Mouse (Mus musculus) embryo, embryonic 9.5 days (tissue): ENCODE measurements at regions not wholly inside any gene's neighbourhood (a gene's known extent, or its start where the extent isn't known, plus 50 kb on each side); places are given as distances from the start of the nearest gene placed in this dataset.

Experiments used
- DNase-seq: peaks from one replicate; pipeline ENCODE4 v3.0.0-alpha.2; 2017; ENCODE audit errors: extremely low spot score

DNA sequence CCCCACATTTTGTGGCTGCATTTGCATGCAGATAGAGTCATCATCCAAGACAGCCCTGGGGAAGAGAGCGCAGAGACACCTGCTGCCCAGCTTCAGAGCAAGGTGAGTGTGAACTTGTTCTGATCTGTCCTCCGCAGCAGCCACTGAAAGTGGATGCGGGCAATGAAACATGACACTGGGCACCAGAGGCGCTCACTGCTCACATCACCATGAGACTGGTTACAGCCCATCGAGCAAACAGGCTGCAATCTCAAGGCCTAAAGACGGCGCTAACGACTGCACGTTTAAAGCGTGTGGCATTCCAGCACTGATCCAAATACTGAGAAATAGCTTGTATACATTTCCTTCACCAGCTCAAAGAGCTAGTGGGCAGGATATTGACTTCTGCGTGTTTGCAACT, 65.8 kb downstream of the Barhl2 start:
- no peak for DNase-seq

DNA sequence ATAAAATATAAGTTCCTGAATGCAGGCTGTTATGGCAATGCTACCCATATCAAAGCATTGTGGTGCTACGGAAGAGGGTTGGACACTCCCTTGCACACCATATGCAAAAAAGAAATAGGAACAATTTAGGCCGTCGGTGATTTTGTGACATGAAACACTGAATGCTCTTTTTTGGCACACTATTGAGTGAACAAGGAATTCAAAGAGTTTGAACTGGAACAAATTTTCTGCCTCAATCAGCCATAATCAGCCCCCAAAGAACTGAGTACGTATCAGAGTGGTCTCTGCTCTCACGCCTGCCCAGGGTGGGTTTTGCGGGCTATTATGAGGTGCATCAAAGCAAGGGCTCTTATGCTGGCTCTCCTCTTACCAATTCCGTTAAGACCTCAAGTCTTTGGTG, 71.3 kb downstream of the Barhl2 start:
- DNase-seq, result no peak

DNA sequence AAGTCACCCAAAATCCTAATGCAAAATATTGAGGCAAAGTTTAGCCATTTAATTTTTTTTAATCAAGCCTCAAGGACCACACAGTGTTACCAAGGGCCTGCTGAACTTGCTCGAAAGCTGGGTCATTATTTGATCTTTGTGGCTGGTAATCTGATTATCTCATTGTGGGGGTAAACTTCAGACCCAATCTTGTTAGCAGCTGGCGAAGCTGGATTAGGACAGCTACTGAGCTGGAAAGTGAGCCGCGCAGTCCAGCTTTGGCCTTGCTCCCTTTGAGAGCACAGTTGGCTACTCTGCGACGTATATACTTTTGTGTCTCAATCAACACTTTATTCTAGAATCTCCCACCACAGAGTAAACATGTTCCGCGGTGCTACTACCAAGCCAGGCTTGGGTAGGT, 72.1 kb downstream of the Barhl2 start:
- no peak for DNase-seq

DNA sequence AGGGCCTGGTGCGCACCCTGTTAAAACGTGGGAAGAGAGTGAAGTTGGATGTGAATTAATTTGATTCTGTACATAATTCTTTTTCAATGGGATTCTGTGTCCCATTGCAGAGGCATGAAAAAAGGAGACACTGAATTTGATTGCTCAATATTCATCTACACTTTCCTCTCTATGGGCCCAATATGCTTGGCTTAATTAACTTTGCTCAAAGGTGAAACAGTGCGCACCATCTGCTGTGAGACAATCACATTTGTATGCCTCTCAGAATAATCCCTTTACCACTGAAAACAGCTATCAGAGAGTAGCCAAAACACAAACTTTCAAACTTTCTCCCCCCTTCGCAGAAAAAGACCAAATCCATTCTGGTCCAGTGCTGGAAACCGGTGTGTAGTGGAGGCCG, 72.7 kb downstream of the Barhl2 start:
- DNase-seq, result no peak

DNA sequence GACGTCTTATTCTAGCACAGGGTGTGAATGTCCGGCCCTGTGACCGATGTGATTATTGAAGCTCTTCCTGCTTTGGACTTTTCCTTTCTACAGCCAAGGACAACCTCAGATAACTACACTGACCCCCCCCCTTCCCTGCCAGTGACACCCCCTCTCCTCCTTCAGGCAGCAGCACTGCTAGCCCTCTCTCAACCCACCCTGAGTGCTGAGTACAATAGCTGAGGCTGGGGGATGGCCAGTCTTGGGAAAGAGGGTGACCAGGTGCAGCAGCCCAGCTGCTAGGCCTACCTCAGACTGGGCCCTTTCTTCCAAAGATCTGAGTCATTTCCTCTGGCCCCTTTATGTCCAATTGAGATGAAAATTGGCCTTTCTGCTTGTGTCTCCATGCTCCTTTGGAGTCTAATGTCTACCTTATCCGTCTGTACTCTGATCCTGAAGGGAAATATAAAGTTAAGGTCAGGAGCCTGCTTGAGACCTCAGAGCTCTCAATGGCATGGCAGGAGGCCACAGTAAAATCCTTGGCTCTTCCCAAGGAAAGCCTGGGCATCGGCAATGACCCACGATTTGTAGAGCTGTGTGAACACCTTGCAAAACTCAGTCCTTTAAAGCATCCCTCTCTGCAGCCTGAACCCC, 73.7 kb downstream of the Barhl2 start:
- no peak for DNase-seq

DNA sequence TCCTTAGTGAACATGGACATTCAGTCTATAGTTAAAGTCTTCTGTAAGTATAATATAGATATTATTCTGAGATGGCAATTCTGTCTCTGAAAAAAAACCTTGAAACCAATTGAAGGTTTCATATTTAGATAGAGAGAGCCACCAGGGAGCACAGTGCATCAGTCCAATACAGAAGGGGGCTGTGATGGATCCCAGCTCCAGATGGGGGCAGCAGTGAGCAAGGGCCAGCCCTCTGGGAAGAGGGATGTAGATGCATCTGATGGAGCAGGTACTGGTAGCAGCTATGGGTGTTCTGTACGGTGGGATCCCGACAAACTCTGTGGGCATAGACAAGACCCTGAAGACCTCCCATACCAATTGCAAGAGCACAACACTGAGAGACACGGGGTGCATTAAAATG, 76.0 kb downstream of the Barhl2 start:
- no peak for DNase-seq

DNA sequence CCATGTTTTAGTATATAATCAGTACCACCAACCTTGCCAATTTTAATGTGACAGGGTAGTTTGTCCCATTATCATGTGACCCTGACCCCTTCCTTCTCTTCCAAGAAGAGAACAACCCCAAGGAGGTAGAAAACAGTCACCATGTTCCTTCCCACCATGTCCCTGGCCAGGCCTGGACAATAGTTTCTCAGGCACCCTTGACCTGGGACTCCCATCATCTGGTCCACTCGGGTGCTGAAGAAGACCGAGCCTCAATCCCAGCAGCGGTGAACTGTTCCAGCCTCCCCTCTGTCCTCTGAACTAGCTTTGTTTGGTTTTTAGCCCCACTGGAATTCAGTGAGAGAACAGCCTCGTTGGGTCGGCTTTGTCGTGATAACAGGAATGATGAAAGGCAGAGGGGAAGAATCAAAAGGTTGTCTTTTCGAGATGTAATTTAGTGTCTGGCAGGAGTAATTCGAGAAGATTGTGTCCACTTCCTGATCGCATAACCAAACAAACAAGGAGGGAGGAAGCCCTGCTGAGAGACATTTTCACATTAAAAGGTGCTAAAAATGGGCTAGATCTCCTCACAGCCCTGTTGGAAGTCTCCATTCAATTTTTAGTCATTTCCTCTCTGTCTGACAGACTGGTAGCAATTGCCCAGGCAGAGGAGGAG, 77.2 kb downstream of the Barhl2 start:
- DNase-seq, result no peak

DNA sequence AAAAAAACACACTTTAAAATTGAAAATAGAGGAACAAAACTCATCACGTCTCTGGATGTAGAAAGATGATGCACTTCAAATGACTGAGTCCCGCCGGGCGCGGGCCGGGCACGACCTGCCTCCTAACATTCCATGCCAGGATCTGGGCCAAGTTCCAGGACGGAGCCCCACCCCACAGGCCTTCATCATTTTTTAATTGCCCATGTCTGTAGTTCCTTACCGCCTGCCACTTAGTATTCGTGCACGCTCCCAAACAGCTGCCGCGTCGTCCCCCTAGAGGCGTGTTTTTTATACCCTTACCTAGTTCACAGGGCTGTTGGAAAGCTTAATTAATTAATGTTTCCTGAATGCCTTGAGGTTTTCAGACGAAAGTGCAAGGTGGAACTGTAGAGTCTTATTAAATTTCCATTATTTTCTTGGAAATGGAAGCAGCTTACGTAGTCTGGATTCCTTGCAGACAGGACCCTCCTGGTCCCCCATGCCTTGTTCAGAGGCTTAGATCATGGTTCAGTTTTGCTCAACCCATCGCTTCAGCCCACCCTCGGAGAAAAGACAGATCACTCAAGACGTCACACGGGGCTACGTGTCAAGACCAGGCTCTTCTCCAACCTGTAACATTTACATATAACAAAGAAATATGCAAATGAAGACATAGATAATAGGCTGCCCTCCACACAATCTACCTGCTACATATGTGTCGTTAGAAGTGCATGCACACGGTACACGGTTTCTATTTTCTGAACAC, 81.0 kb downstream of the Barhl2 start:
- DNase-seq, result no peak

DNA sequence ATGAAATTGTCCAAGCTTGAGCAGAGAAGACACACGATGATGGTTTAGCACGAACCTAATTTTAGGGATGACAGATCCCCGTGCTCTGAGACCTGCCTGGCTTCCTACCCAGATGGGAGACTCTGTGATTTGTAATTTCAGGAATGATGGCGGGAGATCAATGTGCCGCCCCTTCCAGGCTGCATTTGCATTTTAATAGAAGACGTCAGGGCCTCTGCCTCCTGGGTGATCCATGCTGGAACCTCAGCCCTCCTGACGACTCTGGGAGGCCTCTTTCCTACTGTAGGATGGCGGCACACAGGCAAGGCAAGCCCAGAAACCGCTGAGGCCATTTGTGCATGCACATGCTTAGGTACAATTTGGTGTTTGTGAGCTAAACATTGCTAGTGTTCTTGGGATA, 90.1 kb downstream of the Barhl2 start:
- DNase-seq, result no peak

DNA sequence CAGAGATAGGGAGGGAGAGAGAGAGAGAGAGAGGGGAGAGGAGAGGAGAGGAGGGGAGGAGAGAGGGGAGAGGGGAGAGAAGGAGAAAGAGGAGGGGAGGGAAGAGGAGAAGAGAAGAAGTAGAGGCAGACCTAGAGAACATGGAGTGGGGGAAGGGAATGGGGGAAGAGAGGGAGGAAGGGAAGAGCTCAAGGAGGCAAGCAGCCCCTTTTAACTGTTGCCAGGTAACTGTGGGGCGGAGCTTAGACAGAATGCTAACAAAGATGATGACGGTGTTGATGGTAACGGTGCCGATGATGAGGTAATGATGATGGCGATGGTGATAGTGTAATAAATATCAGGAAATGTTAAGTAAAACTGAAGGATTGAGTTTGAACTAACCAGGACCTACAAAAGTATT, 90.7 kb downstream of the Barhl2 start:
- no peak for DNase-seq

DNA sequence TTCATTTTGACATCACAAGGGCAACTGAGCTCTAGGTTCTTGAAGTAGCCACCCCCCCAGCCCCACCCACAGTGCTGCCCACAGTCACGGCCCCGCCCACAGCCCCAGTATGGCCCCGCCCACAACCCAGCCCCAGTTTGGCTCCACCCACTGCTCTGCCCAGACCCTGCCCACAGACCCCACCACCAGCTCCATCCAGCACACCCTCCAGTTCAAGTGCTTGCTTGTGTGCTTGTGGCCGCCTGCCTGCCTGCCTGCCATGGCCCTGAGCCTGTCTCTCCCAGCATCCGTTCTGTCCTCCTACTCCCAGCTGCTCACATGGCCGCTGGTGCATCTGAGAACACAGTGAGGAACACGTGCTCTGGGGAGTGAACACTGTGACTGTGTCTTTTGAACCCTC, 92.0 kb downstream of the Barhl2 start:
- no peak for DNase-seq

DNA sequence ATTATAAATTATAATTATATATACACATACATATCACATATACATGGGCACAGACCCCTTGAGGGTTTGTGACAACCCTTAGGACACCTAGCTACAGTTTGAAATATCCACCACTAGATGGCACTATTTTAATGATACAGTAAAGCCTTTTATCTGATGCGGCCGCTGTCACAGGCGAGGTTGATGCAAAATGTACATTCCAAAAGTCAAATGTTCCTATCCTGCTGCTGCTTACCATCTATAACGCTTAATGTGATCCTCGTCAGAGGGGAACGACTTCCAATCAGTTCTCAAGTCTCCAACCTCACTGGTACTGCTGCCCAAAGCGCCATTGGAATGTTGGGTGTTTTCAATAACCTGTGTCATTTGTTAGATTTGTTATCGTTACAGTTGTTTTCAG, 92.9 kb downstream of the Barhl2 start:
- DNase-seq, result no peak

DNA sequence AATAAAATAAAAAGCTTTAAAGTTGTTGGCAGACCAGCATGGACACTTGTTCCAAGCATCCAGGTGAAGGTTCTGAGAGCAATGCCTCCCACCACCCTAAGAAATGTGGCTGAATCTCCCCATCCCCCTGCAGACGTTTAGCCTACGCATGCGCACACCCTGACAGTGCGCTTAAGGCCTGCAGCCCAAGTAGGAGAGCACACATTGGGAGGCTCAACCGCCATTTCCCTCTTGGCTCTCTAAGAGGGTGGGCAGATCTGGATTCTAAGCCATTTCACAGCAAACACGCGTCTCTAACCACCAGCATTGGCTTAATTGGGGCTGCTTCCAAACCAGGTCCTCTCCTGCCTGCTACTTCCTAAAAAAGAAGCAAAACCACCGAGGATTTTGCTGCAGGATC, 106.6 kb downstream of the Barhl2 start:
- DNase-seq, result no peak

DNA sequence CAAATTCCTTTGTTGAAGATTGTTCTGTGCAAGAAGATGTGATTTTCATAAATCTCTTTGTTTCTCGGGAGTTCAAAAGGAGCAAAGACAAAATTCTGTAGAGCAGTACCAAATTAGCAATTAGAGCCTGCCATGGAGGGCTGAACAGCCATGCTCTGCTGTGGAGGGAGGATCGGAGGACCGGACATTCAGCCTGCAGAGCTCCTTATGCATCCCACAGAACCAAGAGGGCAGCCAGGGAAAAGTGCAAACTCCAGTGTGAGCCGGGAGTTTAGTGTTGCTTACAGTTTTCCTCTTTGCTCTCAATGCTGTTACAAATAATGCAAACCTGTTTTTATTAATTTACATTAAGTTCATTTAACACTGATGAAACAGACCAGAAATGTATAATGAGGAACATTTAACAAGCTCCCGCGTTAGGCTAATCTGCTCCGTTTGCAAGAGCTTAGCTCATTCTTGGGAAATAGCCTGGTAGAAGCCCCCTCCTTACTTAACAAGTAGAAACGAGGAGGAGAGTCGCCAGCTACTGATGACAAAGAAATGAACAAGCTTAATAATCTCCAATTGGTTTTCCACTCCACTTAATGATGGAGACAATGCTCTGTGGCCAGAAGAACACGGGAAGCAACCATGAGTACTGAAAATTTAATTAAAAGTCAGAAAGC, 108.0 kb downstream of the Barhl2 start:
- DNase-seq, result no peak

DNA sequence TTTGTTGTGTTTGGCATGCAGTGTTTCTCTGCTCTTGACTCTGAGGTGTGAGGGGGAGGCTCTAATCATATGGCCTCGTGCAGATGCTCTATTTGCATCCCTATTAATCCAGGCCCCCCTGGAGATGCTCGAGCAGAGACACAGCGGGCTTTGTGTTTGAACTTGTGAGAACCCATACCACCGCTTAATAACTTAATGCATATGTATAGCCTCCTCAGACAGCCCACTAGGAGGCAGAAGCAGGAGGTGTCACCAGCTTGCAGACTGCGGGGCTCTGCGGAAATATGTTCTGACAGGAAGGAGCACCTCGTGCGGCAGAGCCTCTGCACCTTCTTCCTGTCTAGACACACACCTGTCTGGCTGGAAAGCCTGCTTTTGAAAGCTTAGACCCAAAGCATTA, 113.7 kb downstream of the Barhl2 start:
- no peak for DNase-seq

DNA sequence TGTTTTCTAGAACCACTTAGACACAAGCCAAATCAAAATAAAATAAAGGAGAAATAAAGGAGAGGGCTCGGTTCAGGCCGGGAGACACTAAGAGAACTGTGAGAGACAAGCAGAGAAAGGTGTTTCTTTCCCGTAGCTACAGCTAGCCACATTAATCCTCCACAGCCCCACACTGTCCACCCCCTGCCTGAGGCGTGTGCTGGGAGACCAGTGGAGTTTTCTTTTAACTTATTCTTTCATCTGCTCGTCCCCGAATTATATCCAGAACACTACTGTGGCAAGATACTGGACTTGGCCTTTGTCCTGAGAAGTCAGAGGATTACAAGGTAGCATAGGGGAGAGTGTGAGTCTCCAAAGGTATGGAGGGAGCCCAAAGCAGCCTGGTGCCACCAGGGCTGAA, 114.4 kb downstream of the Barhl2 start:
- DNase-seq, result no peak

DNA sequence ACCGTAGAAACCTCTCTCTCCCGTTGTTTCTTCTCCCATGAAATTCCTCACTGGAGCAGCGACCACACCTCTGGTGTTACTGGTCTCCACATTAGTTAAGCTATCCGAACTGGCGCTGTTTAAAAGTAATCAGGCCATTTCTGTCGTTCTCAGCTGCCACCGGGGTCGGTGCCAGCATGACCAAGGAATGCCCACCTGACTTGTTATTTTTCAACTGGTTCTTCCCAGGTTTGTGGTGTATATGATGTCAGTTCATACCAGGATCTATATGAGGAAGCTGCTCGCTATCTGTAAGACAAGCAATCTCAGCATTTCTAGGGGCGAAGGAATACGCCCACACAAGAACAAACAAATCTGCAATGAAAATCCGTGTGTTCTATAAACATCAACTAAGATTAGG, 116.6 kb downstream of the Barhl2 start:
- DNase-seq, result no peak

DNA sequence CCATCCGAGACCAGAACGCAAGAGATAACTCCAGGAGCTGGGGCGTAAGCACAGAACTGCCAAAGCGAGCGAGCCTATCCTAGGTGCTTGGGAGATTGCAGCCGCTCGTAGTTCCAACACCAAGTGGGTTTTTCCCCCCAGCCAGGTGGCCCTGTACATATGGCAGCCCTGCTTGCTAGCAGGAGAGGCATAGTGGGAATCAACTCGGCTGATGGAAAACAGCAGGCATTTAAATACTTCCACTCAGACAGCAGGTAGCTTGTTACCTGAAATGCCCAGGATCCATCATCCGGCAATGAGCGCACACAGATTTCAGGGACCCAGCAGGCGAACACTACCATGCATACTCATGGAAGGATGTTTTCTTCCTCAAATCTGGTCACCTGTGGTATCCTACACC, 122.3 kb downstream of the Barhl2 start:
- no peak for DNase-seq

DNA sequence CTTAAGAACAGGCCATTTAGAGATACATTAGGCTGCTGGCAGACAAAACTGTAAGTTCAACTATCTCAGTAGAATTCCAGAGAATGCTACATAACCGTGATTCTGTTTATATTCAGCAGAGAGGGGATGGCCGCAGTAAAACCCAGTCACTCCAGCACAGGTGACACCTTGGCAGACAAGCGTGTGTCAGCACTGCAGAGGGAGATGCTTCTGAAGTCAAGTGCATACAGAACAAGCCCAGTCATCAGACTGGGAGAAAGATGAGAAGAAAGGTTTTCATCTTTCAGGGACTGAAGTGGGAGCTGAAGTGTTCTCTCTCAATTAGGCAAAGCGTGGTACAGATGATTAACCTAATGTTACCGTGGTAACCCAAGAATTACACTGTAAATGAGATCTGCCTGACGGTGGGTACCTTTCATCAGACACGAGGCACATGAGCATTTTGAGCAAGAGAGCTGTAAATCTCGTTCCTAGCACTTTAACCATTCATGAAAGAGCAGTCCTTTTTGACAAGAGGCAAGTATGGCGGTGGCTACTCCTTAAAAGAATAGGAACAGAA, 130.3 kb downstream of the Barhl2 start:
- DNase-seq, result no peak

DNA sequence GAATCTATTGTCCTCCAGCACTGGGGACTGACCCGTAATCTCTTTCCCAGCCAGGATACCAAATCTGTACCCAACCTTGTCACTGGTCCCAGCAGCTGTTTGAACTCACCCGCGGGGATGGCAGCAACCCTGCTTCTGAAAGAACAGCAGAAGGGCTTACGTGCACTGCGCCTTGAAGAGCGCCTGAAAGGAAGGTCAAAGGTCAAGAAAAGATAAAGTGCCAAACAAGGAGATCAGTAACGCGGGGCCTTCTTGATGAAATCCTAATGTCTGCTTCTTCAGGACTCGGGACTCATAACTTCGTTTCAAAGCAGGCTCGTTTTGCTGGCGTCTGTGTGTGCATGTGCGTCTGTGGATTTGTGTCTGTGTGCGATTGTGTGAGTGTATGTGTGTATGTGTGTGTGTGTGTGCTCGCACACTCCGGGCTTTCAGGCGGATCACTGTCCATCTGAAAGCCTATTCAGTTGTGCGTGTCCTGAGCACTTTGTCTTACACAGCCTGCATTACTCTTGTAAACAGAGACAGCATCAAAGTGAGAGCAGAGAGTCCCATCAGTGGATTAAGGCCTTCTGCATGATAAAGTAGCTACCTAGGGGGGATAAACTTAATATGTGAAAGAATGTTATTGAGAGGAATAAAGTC, 135.3 kb downstream of the Barhl2 start:
- peak; percentile 63 for DNase-seq

DNA sequence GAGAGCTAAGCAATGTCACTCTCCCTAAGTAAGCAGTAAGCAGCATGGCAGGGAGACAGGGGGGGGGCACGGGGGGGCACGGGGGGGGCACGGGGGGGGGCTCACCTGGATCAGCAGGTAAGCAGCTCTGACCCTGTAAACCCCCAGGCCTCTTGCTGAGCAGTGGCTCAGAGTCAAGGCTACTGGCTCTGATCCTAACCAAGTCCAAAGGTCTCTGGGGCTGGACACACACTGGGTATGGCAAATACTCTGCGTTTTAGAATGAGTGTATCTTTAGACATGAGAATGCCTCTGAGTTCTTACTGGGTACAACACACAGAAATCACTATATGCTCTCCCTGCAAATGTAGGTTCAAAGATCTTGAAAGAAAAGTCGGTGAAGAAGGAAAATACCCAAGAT, 136.5 kb downstream of the Barhl2 start:
- no peak for DNase-seq

DNA sequence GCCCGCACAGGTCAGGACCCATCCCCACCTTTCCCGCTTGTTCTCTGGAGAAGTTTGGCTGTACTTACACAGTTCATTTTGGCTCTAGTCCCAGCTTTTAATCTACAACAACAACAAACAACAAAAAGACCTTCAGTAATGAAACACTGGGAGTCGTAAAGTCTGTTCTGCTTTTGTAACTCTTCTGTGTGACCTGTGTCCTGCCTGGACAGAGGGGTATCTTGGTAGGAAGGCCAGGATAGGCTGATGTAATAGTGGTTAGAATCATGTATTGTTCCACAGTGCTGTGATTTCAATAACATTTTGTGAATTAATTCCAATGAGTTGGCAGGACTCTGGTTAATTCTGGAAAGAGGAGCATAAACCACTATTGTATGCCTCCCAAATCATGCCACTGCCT, 136.9 kb downstream of the Barhl2 start:
- DNase-seq, result no peak
